Mouse (Mus musculus) kidney, embryonic 15.5 days (tissue): Measurements from ENCODE around the gene Sgta. TPM values are rescaled to one million over a fixed set of nuclear protein-coding genes. Genes with fewer than 3 reads are reported as not detected.
A peak's percentile ranks its signal among the peaks of the same experiment; 100 is the strongest.

ENCODE experiments used
- ATAC-seq: fragments of 200-750 bp; cut with Nextera tagmentation; replicated peaks from 2 replicates; pipeline ENCODE4 v1.8.0; 2017; ENCODE audit warnings: moderate TSS enrichment; ENCODE audit not compliant: low FRiP score
- H3K27ac ChIP-seq: fragments of 300-500 bp; sonication (generic); 2 replicates; pipeline ENCODE4 v1.5.1; 2015; ENCODE audit warnings: mild to moderate bottlenecking, inconsistent platforms
- H3K27me3 ChIP-seq: fragments of 300-500 bp; sonication (generic); 2 replicates; pipeline ENCODE4 v1.6.1; 2015; ENCODE audit warnings: inconsistent platforms
- H3K36me3 ChIP-seq: fragments of 300-500 bp; sonication (generic); 2 replicates; pipeline ENCODE4 v1.6.1; 2015; ENCODE audit warnings: inconsistent platforms
- H3K4me1 ChIP-seq: fragments of 300-500 bp; sonication (generic); 2 replicates; pipeline ENCODE4 v1.6.1; 2015; ENCODE audit warnings: inconsistent platforms
- H3K4me2 ChIP-seq: fragments of 300-500 bp; sonication (generic); 2 replicates; pipeline ENCODE4 v1.6.1; 2015; ENCODE audit warnings: moderate library complexity, mild to moderate bottlenecking, inconsistent platforms
- H3K4me3 ChIP-seq: fragments of 300-500 bp; sonication (generic); replicated peaks from 2 replicates; pipeline ENCODE4 v1.5.1; 2015; ENCODE audit warnings: mild to moderate bottlenecking, inconsistent platforms
- H3K9ac ChIP-seq: fragments of 300-500 bp; sonication (generic); 2 replicates; pipeline ENCODE4 v1.6.1; 2015; ENCODE audit warnings: mild to moderate bottlenecking, inconsistent platforms
- H3K9me3 ChIP-seq: fragments of 300-500 bp; sonication (generic); replicated peaks from 2 replicates; pipeline ENCODE4 v1.6.1; 2016; ENCODE audit warnings: inconsistent platforms
- WGBS: fragments of 180-500 bp; shearing (Covaris S2); methylation state at CpG from one replicate; pipeline ENCODE4 v1.1.7; 2015; ENCODE audit warnings: mixed read lengths; 5-methylcytosine and 5-hydroxymethylcytosine counted together
- polyA plus RNA-seq: library from polyadenylated mRNA; unstranded; fragments of >200 nt; fragmentation: Nextera tagmentation; extraction: Ambion mirVana; gene quantifications from 2 replicates; pipeline ENCODE4 v1.2.1, GENCODE M21; 2015

Gene Sgta
- polyA plus RNA-seq: 201 and 226 TPM in 2 replicates

- Histone ChIP-seq H3K27me3 (no peaks in the 10 kb centered on the region), H3K9ac (peak within 1 kb of the TSS; percentile 74), H3K4me3 (peak within 1 kb of the TSS; percentile 69), H3K4me1 (peaks cover 32% of the 10 kb centered on the region), H3K4me2 (peak within 1 kb of the TSS; percentile 86), H3K9me3 (no peaks in the 10 kb centered on the region), H3K27ac (peak within 1 kb of the TSS; percentile 34; the same call in 1 of the 2 replicates), H3K36me3 (peaks cover 13% of the 10 kb centered on the region; the same call in 1 of the 2 replicates)
- peak; percentile 95 for ATAC-seq
- WGBS: under 1% methylated on average over 48 of the region's 48 CpGs
These were observed at the start of gene Sgta for GRCm38 (mm10) chr10:81059603-81060543. Sgta (minus strand) TSS chr10:81060181.

- no peaks in the 10 kb centered on the region for H3K9me3 ChIP-seq
- H3K27ac ChIP-seq: peak overlapping the region; percentile 100
- H3K9ac ChIP-seq: peak overlapping the region; percentile 99
- peak overlapping the region; percentile 83 for H3K4me2 ChIP-seq
- peak; percentile 85 for ATAC-seq
- no peaks in the 10 kb centered on the region for H3K27me3 ChIP-seq
- peaks cover 35% of the 10 kb centered on the region for H3K36me3 ChIP-seq
- peak overlapping the region; percentile 100 for H3K4me3 ChIP-seq
- peaks cover 33% of the 10 kb centered on the region for H3K4me1 ChIP-seq
- under 1% methylated on average over 35 of the region's 35 CpGs for WGBS
These were observed 46.2 kb upstream of the Sgta start for GRCm38 (mm10) chr10:81106113-81106721.

- H3K36me3 ChIP-seq: peaks cover 30% of the 10 kb centered on the region
- H3K9ac ChIP-seq: peak within 1 kb of the TSS; percentile 99
- peak; percentile 93 for ATAC-seq
- no peaks in the 10 kb centered on the region for H3K27me3 ChIP-seq
- peak within 1 kb of the TSS; percentile 100 for H3K27ac ChIP-seq
- H3K4me3 ChIP-seq: peak within 1 kb of the TSS; percentile 100
- peaks cover 33% of the 10 kb centered on the region for H3K4me1 ChIP-seq
- H3K9me3 ChIP-seq: no peaks in the 10 kb centered on the region
- under 1% methylated on average over 56 of the region's 56 CpGs for WGBS
- peak within 1 kb of the TSS; percentile 83 for H3K4me2 ChIP-seq
These were observed 45.7 kb upstream of the Sgta start, which contains the start of gene Map2k2 for GRCm38 (mm10) chr10:81105565-81106112. Map2k2 (plus strand) TSS chr10:81105915.

GRCm38 (mm10) chr10:81094931-81095678 lies 35.1 kb upstream of the Sgta start:
- Histone ChIP-seq H3K4me1 (no peaks in the 10 kb centered on the region), H3K9ac (no peak overlapping the region), H3K9me3 (no peaks in the 10 kb centered on the region), H3K36me3 (no peaks in the 10 kb centered on the region), H3K4me2 (no peak overlapping the region), H3K27me3 (no peaks in the 10 kb centered on the region), H3K4me3 (no peak overlapping the region), H3K27ac (no peak overlapping the region)
- no peak; the same call in 1 of the 2 replicates for ATAC-seq
- WGBS: 64% methylated on average over 9 of the region's 9 CpGs

- Histone ChIP-seq H3K4me2 (no peak overlapping the region), H3K4me3 (no peak overlapping the region), H3K27ac (no peak overlapping the region), H3K27me3 (no peaks in the 10 kb centered on the region), H3K4me1 (0 out of 2 replicates have a peak, but pooled peaks cover 4% of the 10 kb centered on the region), H3K36me3 (no peaks in the 10 kb centered on the region), H3K9me3 (no peaks in the 10 kb centered on the region), H3K9ac (no peak overlapping the region)
- ATAC-seq: no peak
- WGBS: 58% methylated on average over 22 of the region's 22 CpGs
These were observed 32.7 kb upstream of the Sgta start for GRCm38 (mm10) chr10:81092465-81093250.

GRCm38 (mm10) chr10:81090621-81091020 lies 30.6 kb upstream of the Sgta start:
- no peak overlapping the region for H3K27ac ChIP-seq
- no peak overlapping the region for H3K4me3 ChIP-seq
- 74% methylated on average over 7 of the region's 7 CpGs for WGBS
- H3K4me2 ChIP-seq: no peak overlapping the region
- H3K9ac ChIP-seq: no peak overlapping the region
- ATAC-seq: no peak
- 0 out of 2 replicates have a peak, but pooled peaks cover 4% of the 10 kb centered on the region for H3K4me1 ChIP-seq
- no peaks in the 10 kb centered on the region for H3K9me3 ChIP-seq
- H3K27me3 ChIP-seq: no peaks in the 10 kb centered on the region
- no peaks in the 10 kb centered on the region for H3K36me3 ChIP-seq

- no peaks in the 10 kb centered on the region for H3K9me3 ChIP-seq
- H3K27me3 ChIP-seq: no peaks in the 10 kb centered on the region
- WGBS: 70% methylated on average over 2 of the region's 2 CpGs
- no peak overlapping the region for H3K9ac ChIP-seq
- H3K36me3 ChIP-seq: no peaks in the 10 kb centered on the region
- ATAC-seq: no peak
- H3K4me3 ChIP-seq: no peak overlapping the region
- 0 out of 2 replicates have a peak, but pooled peaks cover 4% of the 10 kb centered on the region for H3K4me1 ChIP-seq
- no peak overlapping the region for H3K4me2 ChIP-seq
- no peak overlapping the region for H3K27ac ChIP-seq
These were observed 29.2 kb upstream of the Sgta start for GRCm38 (mm10) chr10:81089216-81089615.

GRCm38 (mm10) chr10:81087021-81087420 lies 27.0 kb upstream of the Sgta start:
- no peak for ATAC-seq
- Histone ChIP-seq H3K27me3 (no peaks in the 10 kb centered on the region), H3K9me3 (no peaks in the 10 kb centered on the region), H3K36me3 (peaks cover 10% of the 10 kb centered on the region), H3K4me1 (0 out of 2 replicates have a peak, but pooled peaks cover 4% of the 10 kb centered on the region), H3K27ac (no peak overlapping the region), H3K4me3 (no peak overlapping the region), H3K4me2 (no peak overlapping the region), H3K9ac (no peak overlapping the region)
- 53% methylated on average over 2 of the region's 2 CpGs for WGBS

GRCm38 (mm10) chr10:81082168-81082960 lies 22.4 kb upstream of the Sgta start:
- Histone ChIP-seq H3K4me1 (no peaks in the 10 kb centered on the region), H3K9me3 (no peaks in the 10 kb centered on the region), H3K4me3 (no peak overlapping the region), H3K27ac (no peak overlapping the region), H3K27me3 (no peaks in the 10 kb centered on the region), H3K9ac (no peak overlapping the region), H3K36me3 (peaks cover 56% of the 10 kb centered on the region), H3K4me2 (no peak overlapping the region)
- WGBS: 71% methylated on average over 7 of the region's 7 CpGs
- ATAC-seq: 0 out of 2 replicates have a peak, but pooled peaks have one; percentile 34

GRCm38 (mm10) chr10:81080008-81080655 lies 20.2 kb upstream of the Sgta start:
- WGBS: 95% methylated on average over 29 of the region's 31 CpGs
- no peak for ATAC-seq
- H3K27ac ChIP-seq: no peak overlapping the region
- H3K4me3 ChIP-seq: no peak overlapping the region
- H3K9me3 ChIP-seq: no peaks in the 10 kb centered on the region
- H3K36me3 ChIP-seq: peaks cover 73% of the 10 kb centered on the region
- no peak overlapping the region for H3K4me2 ChIP-seq
- no peaks in the 10 kb centered on the region; the same call in 1 of the 2 replicates for H3K4me1 ChIP-seq
- H3K27me3 ChIP-seq: no peaks in the 10 kb centered on the region
- H3K9ac ChIP-seq: no peak overlapping the region
